Mouse (Mus musculus): ENCODE measurements at regions not wholly inside any gene's neighbourhood (a gene's known extent, or its start where the extent isn't known, plus 50 kb on each side); places are given as distances from the start of the nearest gene placed in this dataset.

DNA sequence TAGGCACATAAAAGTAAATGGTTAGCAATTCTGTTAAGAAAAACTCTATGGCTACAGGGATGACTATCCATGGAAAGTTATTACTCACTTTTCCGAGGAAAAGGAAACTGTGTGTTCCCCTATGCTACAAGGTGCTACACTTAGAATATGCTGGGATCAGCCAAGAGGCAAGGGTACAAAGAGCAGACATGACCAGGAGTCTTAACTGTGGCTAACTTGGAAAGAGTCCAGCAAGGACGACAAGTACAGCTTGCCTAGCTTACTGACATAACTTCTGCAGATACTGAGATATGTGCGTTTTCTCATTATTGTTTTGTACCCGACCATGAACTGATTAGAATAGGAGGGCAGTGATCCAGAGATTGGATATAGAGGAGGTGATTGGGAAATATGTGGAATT is 296.4 kb downstream of the Gm16223 start:
- Histone ChIP-seq H3K4me1 (ENCODE audit: control insufficient read depth, insufficient read depth, insufficient read length, low read length) (no peaks in the 10 kb centered on the region), H3K4me3 (ENCODE audit: insufficient read depth, low read depth, low read length) (no peak overlapping the region), H3K27ac (replicated peaks; ENCODE audit: low read depth, low read length) (no peak overlapping the region)

DNA sequence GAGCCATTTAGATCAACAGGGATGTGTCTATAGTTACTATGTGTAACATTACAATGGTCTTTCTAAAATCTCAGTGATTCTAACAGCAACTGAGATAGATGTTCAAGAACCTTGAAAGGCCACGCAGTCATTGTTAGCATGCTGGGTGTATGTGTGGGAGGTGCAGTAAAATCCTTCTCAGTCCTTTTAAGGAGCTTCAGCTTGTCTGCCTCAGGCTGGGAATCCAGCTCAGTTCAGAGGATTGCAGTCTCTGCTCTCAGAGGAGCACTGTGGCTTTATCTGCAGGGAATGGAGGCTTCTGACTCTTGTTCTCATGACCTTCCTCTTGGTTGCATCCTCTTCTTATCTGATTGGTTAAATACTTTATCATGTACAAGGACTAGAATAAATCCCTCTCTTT is 320.2 kb downstream of the Gm16223 start:
- H3K27ac ChIP-seq (replicated peaks; ENCODE audit: low read depth, low read length) = no peak overlapping the region
- no peaks in the 10 kb centered on the region for H3K4me1 ChIP-seq (ENCODE audit: control insufficient read depth, insufficient read depth, insufficient read length, low read length)
- H3K4me3 ChIP-seq (ENCODE audit: insufficient read depth, low read depth, low read length) = no peak overlapping the region

DNA sequence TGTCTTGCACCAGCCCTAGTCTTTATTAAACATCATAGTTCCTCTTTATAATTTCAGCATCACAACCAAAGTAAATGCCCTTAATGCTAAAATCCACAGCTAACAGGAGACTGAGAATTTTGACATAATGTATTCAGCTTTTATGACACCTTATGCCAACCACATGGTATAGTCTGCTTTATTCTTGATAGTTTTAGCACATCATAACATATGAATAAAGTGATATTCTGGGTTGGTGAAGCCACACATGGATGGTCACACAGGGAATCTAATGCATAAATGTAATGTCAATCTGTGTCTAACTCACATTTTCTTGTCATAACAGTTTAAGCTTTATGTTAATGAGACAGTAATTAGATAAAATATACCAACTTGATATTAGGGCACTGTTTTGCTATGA is 328.9 kb downstream of the Gm16223 start:
- Histone ChIP-seq H3K27ac (replicated peaks; ENCODE audit: low read depth, low read length) (no peak overlapping the region), H3K4me3 (ENCODE audit: insufficient read depth, low read depth, low read length) (no peak overlapping the region), H3K4me1 (ENCODE audit: control insufficient read depth, insufficient read depth, insufficient read length, low read length) (no peaks in the 10 kb centered on the region)

DNA sequence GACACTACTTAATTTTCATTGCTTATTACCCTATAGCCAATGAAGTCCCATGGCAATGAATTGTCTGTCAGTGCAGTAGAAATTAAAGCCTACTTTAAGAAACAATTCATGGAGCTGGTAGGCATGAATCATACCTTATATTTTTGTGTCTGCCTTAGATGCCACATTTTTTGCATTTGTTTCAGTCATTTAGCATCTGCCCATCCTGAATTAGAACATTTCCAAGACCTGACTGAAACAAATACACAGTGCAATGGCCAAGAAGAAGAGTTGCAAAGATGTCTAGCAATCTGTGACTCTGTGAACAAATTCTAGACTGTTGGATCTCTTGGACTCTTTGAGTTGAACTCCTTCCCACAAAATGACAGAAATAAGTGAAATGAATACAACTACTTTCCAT is 342.2 kb downstream of the Gm16223 start:
- no peak overlapping the region for H3K27ac ChIP-seq (replicated peaks; ENCODE audit: low read depth, low read length)
- no peak overlapping the region for H3K4me3 ChIP-seq (ENCODE audit: insufficient read depth, low read depth, low read length)
- H3K4me1 ChIP-seq (ENCODE audit: control insufficient read depth, insufficient read depth, insufficient read length, low read length) = no peaks in the 10 kb centered on the region

DNA sequence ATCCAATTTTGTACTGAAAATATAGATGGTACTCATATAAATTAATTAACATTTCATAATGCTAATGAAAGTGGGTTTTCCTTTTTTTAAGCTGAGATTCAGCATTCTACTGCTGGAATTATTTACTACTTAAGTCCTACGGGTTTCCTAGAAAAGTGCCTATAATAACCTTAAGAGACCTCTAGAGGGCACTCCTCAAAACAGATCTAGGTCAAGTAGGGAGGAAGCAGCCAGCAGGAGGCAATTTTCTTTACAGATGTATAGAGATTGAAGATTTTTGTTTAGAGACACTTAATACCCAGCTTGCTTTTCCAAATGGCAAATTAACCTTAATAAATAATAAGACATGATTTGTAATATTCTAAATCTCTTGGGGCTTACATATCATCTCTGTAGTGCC is 344.5 kb downstream of the Gm16223 start:
- H3K27ac ChIP-seq (replicated peaks; ENCODE audit: low read depth, low read length) = no peak overlapping the region
- no peak overlapping the region for H3K4me3 ChIP-seq (ENCODE audit: insufficient read depth, low read depth, low read length)
- no peaks in the 10 kb centered on the region for H3K4me1 ChIP-seq (ENCODE audit: control insufficient read depth, insufficient read depth, insufficient read length, low read length)

DNA sequence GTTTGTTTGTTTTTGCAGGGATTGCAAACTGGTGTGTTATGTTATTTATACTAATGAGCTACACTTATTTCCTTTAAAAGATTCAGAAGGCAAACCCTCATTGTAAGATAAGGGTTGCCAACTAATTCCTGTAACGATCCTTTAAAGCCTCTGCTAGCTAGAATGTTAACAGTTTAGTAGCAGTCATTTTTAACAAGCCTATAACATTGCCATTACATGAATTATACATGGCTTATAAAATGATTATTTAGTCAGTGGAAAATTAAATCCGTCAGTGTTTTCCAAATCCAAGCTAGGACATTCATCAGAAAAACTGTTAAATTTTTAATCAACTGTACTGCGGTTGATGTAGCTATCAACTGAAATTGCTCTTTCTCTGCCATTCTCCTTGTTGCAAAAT is 358.1 kb downstream of the Gm16223 start:
- Histone ChIP-seq H3K4me1 (ENCODE audit: control insufficient read depth, insufficient read depth, insufficient read length, low read length) (no peaks in the 10 kb centered on the region), H3K4me3 (ENCODE audit: insufficient read depth, low read depth, low read length) (no peak overlapping the region), H3K27ac (replicated peaks; ENCODE audit: low read depth, low read length) (no peak overlapping the region)

DNA sequence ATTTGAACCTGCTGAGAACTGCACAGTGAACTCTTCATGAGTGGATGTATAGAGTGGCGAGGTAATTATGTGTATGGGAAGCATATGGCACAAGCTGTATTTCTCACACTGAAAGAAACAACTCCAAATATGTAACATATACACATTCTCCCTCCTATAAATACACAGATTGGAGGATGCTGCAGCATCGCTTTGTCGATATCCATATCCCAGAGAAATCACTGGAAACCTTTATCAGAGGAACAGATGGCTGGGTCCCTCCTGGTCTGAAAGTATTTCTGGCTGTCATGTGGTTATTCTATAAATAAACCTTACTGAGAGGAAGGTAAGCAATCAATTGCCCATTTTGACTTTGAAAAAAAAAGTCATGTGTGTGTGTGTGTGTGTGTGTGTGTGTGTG is 365.4 kb downstream of the Gm16223 start:
- Histone ChIP-seq H3K4me1 (ENCODE audit: control insufficient read depth, insufficient read depth, insufficient read length, low read length) (no peaks in the 10 kb centered on the region), H3K27ac (replicated peaks; ENCODE audit: low read depth, low read length) (no peak overlapping the region), H3K4me3 (ENCODE audit: insufficient read depth, low read depth, low read length) (no peak overlapping the region)

DNA sequence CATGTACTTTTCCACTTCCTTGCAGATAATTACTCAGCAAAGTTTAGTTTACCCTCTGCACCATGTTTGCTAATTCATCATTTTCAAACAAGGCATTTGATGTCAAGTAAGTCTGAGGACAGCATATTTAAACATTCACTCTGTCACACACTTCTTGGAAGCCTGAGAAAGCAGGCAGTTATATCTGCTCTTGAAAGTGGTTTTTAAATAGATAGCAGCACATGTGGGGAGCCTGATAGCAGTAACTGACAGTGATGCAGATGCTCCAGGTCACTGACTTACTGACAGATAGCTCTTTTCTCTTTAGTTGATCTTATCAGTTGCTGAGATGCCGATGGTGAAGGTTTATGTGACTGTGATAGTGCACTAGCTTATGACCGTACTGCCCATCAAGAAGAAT is 380.9 kb downstream of the Gm16223 start:
- no peaks in the 10 kb centered on the region; the same call in 1 of the 2 replicates for H3K4me1 ChIP-seq (ENCODE audit: control insufficient read depth, insufficient read depth, insufficient read length, low read length)
- H3K4me3 ChIP-seq (ENCODE audit: insufficient read depth, low read depth, low read length) = no peak overlapping the region
- H3K27ac ChIP-seq (replicated peaks; ENCODE audit: low read depth, low read length) = no peak overlapping the region

DNA sequence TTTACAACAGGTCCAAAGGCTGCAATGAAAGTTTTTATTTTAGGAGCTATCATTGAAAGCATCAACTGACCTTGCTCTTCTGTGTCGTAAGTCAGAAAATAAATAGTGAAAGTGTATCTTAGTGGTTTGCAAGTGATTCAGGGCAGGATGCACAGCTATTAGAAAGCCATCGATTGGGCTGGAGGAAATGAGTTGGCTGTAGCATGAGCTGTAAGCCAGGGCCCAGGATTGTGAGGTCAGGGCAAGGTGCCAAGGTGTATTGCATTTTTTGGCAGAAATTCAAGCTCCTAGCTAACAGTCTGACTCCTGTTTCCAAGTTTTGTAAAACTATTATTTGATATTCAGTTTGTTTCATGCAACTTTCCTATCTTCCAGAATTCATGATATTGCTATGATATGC is 381.8 kb downstream of the Gm16223 start:
- no peaks in the 10 kb centered on the region; the same call in 1 of the 2 replicates for H3K4me1 ChIP-seq (ENCODE audit: control insufficient read depth, insufficient read depth, insufficient read length, low read length)
- no peak overlapping the region for H3K4me3 ChIP-seq (ENCODE audit: insufficient read depth, low read depth, low read length)
- no peak overlapping the region for H3K27ac ChIP-seq (replicated peaks; ENCODE audit: low read depth, low read length)

DNA sequence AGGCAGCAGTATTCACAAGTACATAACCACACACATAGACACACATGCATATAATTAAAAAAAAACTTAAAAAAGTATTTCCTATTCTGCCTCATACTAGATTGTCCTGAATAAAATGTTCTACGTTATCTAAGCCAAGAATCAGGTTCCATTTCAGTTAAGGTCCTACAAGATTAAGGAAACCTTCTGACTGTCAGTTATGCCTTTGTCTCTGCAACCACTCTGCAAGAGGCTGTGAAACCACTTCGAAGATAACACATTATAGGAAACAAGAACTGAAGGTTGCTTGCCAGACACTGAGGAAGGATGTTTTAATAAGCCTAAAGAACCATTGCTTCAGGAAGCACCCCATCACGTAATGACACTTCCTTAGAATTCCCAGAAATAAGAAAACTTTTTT is 385.9 kb downstream of the Gm16223 start:
- no peak overlapping the region for H3K27ac ChIP-seq (replicated peaks; ENCODE audit: low read depth, low read length)
- H3K4me1 ChIP-seq (ENCODE audit: control insufficient read depth, insufficient read depth, insufficient read length, low read length) = no peaks in the 10 kb centered on the region; the same call in 1 of the 2 replicates
- H3K4me3 ChIP-seq (ENCODE audit: insufficient read depth, low read depth, low read length) = no peak overlapping the region

DNA sequence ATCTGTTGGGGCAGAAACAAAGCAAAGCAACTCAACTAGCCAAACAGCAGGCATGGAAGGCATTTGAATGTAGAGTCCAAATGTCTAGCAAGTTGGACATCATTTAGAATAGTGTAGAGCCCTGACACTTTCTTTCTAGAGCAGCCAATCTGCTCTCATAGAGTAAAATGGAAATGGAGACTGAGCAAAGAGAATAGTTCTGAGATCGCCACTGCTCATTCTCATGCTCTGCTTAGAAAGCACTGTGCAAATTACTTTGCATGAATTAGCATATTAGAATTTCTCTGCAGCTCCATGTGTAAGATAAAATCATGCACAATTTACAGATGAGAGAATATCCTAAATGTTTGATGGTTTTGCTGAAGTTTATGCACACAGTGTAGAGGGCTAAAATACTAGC is 393.4 kb downstream of the Gm16223 start:
- H3K4me3 ChIP-seq (ENCODE audit: insufficient read depth, low read depth, low read length) = no peak overlapping the region
- no peak overlapping the region for H3K27ac ChIP-seq (replicated peaks; ENCODE audit: low read depth, low read length)
- no peaks in the 10 kb centered on the region for H3K4me1 ChIP-seq (ENCODE audit: control insufficient read depth, insufficient read depth, insufficient read length, low read length)

DNA sequence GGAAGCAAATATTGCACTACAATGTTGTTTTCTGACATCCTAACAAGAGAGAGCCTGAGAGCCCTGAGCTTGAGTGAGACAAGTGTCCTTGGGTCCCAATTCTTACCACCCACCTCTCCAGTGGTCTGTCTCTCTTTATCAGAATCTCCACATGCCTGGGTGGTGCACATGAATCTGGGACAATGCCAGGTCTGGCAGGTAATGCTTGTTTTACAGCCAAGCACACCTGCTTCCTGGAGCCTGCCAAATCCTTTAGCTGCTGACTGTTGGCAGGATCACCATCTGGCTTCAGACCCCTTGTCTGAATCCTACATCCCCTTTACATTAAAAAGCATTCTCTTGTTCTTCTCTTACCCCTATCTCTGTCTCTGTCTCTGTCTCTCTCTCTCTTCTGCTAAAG is 397.1 kb downstream of the Gm16223 start:
- Histone ChIP-seq H3K4me1 (ENCODE audit: control insufficient read depth, insufficient read depth, insufficient read length, low read length) (no peaks in the 10 kb centered on the region), H3K27ac (replicated peaks; ENCODE audit: low read depth, low read length) (no peak overlapping the region), H3K4me3 (ENCODE audit: insufficient read depth, low read depth, low read length) (no peak overlapping the region)

DNA sequence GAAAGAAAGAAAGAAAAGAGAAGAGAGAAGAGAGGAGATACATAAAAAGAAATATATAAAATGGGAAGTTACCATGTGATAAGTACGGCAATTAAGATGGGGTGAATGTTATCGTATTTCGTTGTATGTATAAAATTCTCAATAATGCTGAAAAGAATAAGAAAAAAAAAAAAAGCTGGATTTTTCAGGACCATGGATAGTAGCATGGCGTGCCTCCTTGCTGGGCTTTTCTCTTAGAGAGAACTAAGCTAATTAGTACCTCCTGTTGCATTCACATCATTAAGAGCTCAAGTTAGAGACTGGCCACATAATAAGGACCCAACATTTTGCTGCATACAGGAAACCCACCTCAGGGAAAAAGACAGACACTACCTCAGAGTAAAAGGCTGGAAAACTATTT is 405.7 kb downstream of the Gm16223 start:
- Histone ChIP-seq H3K4me1 (ENCODE audit: control insufficient read depth, insufficient read depth, insufficient read length, low read length) (no peaks in the 10 kb centered on the region), H3K4me3 (ENCODE audit: insufficient read depth, low read depth, low read length) (no peak overlapping the region), H3K27ac (replicated peaks; ENCODE audit: low read depth, low read length) (no peak overlapping the region)

DNA sequence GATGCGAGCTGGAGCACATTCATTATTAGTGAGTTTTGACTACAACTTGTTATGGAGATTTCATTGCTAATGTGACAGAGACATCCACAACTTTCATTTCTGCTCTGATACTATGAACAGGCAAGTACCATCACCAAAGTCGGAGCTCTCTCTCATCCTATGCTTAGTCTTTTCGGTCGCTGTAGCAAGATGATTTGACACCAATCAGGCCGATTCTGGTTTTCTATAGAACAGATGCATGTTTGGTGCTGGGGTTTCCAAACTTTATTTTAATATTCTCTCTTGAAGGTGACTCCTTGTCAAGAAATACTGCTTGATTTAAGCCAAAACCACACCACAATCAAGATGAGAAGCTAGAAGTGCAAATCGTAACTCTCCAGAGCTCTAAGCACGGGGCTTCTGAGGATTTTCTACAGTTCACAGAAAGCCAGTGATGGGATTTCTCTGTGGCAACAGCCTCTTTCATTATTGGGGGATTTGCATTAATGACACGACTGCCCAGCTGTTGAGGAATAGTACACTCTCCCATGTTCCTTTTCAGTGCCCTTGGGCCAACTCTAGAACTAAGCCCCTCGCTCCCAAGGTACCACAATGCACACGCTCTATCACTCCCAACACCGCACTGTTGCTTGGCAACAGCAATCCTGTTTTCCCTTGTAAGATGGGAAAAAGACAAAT is 434.5 kb downstream of the Gm16223 start:
- Histone ChIP-seq H3K4me1 (ENCODE audit: control insufficient read depth, insufficient read depth, insufficient read length, low read length) (no peaks in the 10 kb centered on the region), H3K27ac (replicated peaks; ENCODE audit: low read depth, low read length) (no peak overlapping the region; the same call in 1 of the 2 replicates), H3K4me3 (ENCODE audit: insufficient read depth, low read depth, low read length) (no peak overlapping the region)

DNA sequence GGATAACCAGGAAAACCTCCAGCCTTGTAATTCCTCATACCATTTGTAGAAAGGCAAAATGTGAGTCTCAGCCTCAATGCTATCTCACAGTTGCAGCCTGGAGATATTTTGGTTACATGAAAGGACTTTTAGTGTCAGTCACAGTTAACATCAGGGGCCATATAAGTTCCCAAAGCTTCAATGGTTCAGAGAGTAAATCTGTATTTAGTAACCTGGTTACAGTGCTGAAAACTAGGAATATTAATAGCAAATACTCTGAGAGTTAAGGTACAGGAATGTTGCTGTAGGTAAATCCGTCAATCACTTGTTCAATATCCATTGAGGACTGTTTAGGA is 435.0 kb downstream of the Gm16223 start:
- no peak overlapping the region for H3K4me3 ChIP-seq (ENCODE audit: insufficient read depth, low read depth, low read length)
- no peaks in the 10 kb centered on the region for H3K4me1 ChIP-seq (ENCODE audit: control insufficient read depth, insufficient read depth, insufficient read length, low read length)
- no peak overlapping the region; the same call in 1 of the 2 replicates for H3K27ac ChIP-seq (replicated peaks; ENCODE audit: low read depth, low read length)

DNA sequence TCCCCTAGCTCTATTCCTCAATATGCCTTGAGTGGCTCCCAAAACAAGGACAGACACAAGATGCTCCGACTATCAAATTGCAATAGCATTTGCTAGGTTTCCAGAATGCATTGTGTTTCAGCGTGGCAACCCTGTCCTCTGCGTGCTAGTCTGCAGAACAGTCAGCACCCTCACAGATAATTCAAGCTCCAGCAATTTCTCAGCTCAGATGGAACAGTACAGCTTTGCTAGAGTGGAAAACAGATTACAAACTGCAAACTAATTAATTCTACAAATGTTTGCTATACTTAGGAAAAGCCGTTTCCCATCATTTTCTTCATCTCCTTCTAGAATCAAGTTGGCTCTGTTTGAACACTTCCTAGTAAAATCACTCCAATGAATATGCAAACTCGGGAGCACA is 441.4 kb downstream of the Gm16223 start:
- no peak overlapping the region for H3K4me3 ChIP-seq (ENCODE audit: insufficient read depth, low read depth, low read length)
- no peak overlapping the region for H3K27ac ChIP-seq (replicated peaks; ENCODE audit: low read depth, low read length)
- H3K4me1 ChIP-seq (ENCODE audit: control insufficient read depth, insufficient read depth, insufficient read length, low read length) = no peaks in the 10 kb centered on the region

All from brown adipose tissue, adult 24 weeks (tissue).